Mouse (Mus musculus) olfactory bulb, adult 2 months (tissue): ENCODE data around the gene Palld.

Experiments used
- CTCF ChIP-seq: fragments of 200-500 bp; IDR thresholded peaks from 2 replicates; pipeline ENCODE4 v1.5.1; 2012; ENCODE audit warnings: low read depth, mild to moderate bottlenecking, low read length, moderate library complexity; ENCODE audit not compliant: insufficient read depth
- POLR2A ChIP-seq: fragments of 200-500 bp; IDR thresholded peaks from 2 replicates; pipeline ENCODE4 v1.6.1; 2012; ENCODE audit warnings: mild to moderate bottlenecking, low read depth, low read length, moderate library complexity; ENCODE audit not compliant: insufficient read depth

DNA sequence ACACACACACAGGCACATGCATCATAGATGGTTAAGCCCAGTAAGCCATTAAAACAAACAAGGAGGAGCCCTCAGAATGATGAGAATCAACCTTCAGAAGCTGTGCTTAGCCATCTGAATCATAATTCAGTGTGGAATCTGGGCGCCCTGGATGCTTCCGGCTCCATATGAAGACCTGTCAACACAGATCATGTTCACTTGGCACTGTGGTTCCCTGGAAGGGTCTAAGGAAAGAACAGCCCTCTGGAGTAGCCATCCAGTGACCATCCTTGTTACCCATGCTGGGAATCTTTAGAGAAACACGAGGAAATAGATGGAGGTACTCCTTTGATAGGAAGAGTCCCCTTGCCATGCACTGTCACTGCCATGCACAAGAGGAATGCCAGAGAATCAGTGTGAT is 197.0 kb downstream of the Palld start:
- no peak for TF ChIP-seq POLR2A
- TF ChIP-seq CTCF = no peak
